Comparison of ENCODE assay signal across 10 mouse cellular contexts in the genomic region with DNA sequence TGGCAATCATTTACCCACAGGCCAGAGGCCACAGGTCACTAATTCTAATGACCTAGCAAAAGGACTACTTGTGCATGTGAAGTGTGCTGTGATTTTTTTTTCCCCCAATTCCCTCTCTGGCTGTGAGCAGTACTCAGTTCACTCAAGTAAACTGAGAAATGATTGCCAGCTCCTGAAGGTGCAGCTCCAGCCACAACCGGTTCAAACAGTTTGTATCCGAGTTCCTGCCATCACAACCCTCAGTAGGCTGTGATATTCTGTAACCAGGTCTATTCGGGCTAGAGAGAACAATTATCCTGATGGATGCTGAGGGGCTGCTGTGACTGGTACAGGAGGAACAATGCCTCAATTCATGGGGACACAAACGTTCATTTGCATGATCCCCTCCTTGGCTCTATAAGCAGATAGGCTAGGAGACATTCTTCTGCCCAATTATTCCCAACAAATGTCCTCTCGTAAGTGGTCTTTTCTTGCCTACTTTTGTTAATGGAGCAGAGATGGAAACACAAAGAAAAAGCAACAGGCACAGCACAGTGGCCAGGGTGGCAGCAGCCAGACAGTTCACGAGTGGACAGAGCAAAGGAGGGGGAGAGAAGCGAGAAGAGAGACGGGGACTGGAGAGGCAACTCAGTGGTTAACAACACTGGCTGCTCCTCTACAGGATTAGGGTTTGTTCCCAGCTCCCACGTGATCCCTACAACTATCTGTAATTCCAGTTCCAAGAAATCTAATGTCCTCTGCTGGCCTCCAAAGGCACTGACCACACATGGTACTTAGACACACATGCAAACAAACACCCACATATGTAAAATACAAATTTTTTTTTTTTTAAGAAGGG. TPM values are rescaled to one million over a fixed set of nuclear protein-coding genes. Genes with fewer than 3 reads are reported as not detected.
DNase-seq lines count a peak whose midpoint lies in the region; ATAC-seq and TF ChIP-seq lines count a peak whose summit lies in the region.
"Had no signal": no experiment of that assay in that cellular context is flagged by ENCODE, and none has a peak within 500 bp of the region (broad histone marks: within the 10 kb centered on the region; RNA-seq: fewer than 3 reads in every experiment).

No protein-coding gene starts in this region.

- TF ChIP-seq CTCF in liver, adult 2 months (IDR thresholded peaks at IDR 0.05; ENCODE audit: low read depth, low read length) = no peak

- DNase-seq in liver, adult 2 months (ENCODE audit: extremely low read depth, low read depth, low spot score) = peak; percentile 93
- DNase-seq in liver = no peak
- DNase-seq in kidney, postnatal 36 days = peak; percentile 74 to 87
- DNase-seq in retina, postnatal 7 days (ENCODE audit: low read depth, low spot score) = peak; percentile 6
- no peak for DNase-seq in frontal cortex, postnatal 14 days (ENCODE audit: low spot score in 2 of 2)
- no peak for DNase-seq in adrenal gland, postnatal 10 days
- DNase-seq in spleen, postnatal 4 days (ENCODE audit: low spot score in 2 of 2) = no peak

- H3K9ac ChIP-seq in liver, adult 2 months (ENCODE audit: low read depth, low read length) = peak overlapping the region; percentile 19
- no peak overlapping the region for H3K9ac ChIP-seq in hindbrain, embryonic 12.5 days
- H3K9ac ChIP-seq: lung, embryonic 15.5 days had no signal

- no peak overlapping the region; the same call in 1 of the 2 replicates for H3K4me3 ChIP-seq in liver, adult 2 months (ENCODE audit: insufficient read depth, low read depth, low read length)
- H3K4me3 ChIP-seq in hindbrain, embryonic 12.5 days = no peak overlapping the region
- H3K4me3 ChIP-seq: lung, embryonic 15.5 days had no signal

- no peak overlapping the region for H3K4me2 ChIP-seq in hindbrain, embryonic 12.5 days (replicated peaks)
- H3K4me2 ChIP-seq: lung, embryonic 15.5 days had no signal

- H3K79me2 ChIP-seq in liver, adult 2 months (ENCODE audit: control insufficient read depth, insufficient read depth, low read length) = peaks cover 3% of the 10 kb centered on the region; the same call in 1 of the 2 replicates

- WGBS in liver, adult 2 months = 29% methylated on average over 9 of the region's 9 CpGs
- WGBS in hindbrain, embryonic 12.5 days = 28% methylated on average over 9 of the region's 9 CpGs

- TF ChIP-seq POLR2A in liver, adult 2 months (IDR thresholded peaks at IDR 0.05; ENCODE audit: extremely low read depth, insufficient read depth, low read length) = no peak

- H3K27me3 ChIP-seq in liver, adult 2 months (ENCODE audit: control insufficient read depth, insufficient read depth, low read length) = no peaks in the 10 kb centered on the region
- H3K27me3 ChIP-seq in hindbrain, embryonic 12.5 days = no peaks in the 10 kb centered on the region
- H3K27me3 ChIP-seq: lung, embryonic 15.5 days had no signal

- H3K27ac ChIP-seq in liver, adult 2 months (replicated peaks; ENCODE audit: insufficient read depth, low read depth, low read length) = peak overlapping the region; percentile 82
- H3K27ac ChIP-seq in hindbrain, embryonic 12.5 days = peak overlapping the region; percentile 45
- H3K27ac ChIP-seq: lung, embryonic 15.5 days had no signal

- H3K9me3 ChIP-seq in hindbrain, embryonic 12.5 days (replicated peaks) = no peaks in the 10 kb centered on the region
- H3K9me3 ChIP-seq: lung, embryonic 15.5 days had no signal

- peaks cover 6% of the 10 kb centered on the region for H3K36me3 ChIP-seq in liver, adult 2 months (ENCODE audit: control insufficient read depth, insufficient read depth, low read length)
- H3K36me3 ChIP-seq in hindbrain, embryonic 12.5 days = peaks cover 20% of the 10 kb centered on the region

- H3K4me1 ChIP-seq in liver, adult 2 months (ENCODE audit: control insufficient read depth, insufficient read depth, low read length) = peaks cover 36% of the 10 kb centered on the region
- H3K4me1 ChIP-seq in hindbrain, embryonic 12.5 days = peaks cover 9% of the 10 kb centered on the region
- H3K4me1 ChIP-seq: lung, embryonic 15.5 days had no signal

- peak; percentile 82 for ATAC-seq in hindbrain, embryonic 12.5 days (ENCODE audit: low FRiP score)
- ATAC-seq: inflammation-experienced regulatory T-cells, adult 6 months had no signal

RNA-seq across cellular contexts. Expression of a gene that starts 8.8 kb away (rescaled TPM):
- 21.0 and 21.2 TPM in 2 replicates for total RNA-seq in liver, adult 2 months (2014; rRNA removed)
- polyA plus RNA-seq in liver, adult 2 months (2012; rRNA removed) = 24.0 and 27.4 TPM in 2 replicates
- polyA plus RNA-seq in hindbrain, embryonic 12.5 days (2016; fragmentation: Nextera tagmentation; extraction: Ambion mirVana) = 73.1 and 73.8 TPM in 2 replicates
- 10 to 100 TPM; 25.3 to 29.3 TPM for total RNA-seq in adrenal gland, postnatal 10 days (2021)

RNA-seq across cellular contexts. Expression of a gene that starts 33.0 kb away (rescaled TPM):
- total RNA-seq in liver, adult 2 months (2014; rRNA removed) = 55.2 and 75.4 TPM in 2 replicates
- 88.5 and 91.0 TPM in 2 replicates for polyA plus RNA-seq in liver, adult 2 months (2012; rRNA removed)
- 90.6 and 94.2 TPM in 2 replicates for polyA plus RNA-seq in hindbrain, embryonic 12.5 days (2016; fragmentation: Nextera tagmentation; extraction: Ambion mirVana)
- total RNA-seq in adrenal gland, postnatal 10 days (2021) = 100 to 1,000 TPM; 128 to 136 TPM

RNA-seq across cellular contexts. Expression of a gene that starts 33.1 kb away (rescaled TPM):
- 12.3 and 13.3 TPM in 2 replicates for total RNA-seq in liver, adult 2 months (2014; rRNA removed)
- polyA plus RNA-seq in liver, adult 2 months (2012; rRNA removed) = 23.6 and 24.2 TPM in 2 replicates
- polyA plus RNA-seq in hindbrain, embryonic 12.5 days (2016; fragmentation: Nextera tagmentation; extraction: Ambion mirVana) = 11.9 and 13.4 TPM in 2 replicates
- 1 to 10 TPM; 8.0 to 8.4 TPM for total RNA-seq in adrenal gland, postnatal 10 days (2021)

RNA-seq across cellular contexts. Expression of a gene that starts 43.8 kb away (rescaled TPM):
- 27.6 and 31.8 TPM in 2 replicates for total RNA-seq in liver, adult 2 months (2014; rRNA removed)
- 21.6 and 28.9 TPM in 2 replicates for polyA plus RNA-seq in liver, adult 2 months (2012; rRNA removed)
- 45.7 and 50.4 TPM in 2 replicates for polyA plus RNA-seq in hindbrain, embryonic 12.5 days (2016; fragmentation: Nextera tagmentation; extraction: Ambion mirVana)
- 100 to 1,000 TPM in 1 of 2 experiments, 10 to 100 TPM in 1; 93.6 to 102 TPM for total RNA-seq in adrenal gland, postnatal 10 days (2021)

RNA-seq across cellular contexts. Expression of a gene that starts 47.9 kb away (rescaled TPM):
- total RNA-seq in liver, adult 2 months (2014; rRNA removed) = 72.2 and 74.6 TPM in 2 replicates
- 26.5 TPM in 2 replicates for polyA plus RNA-seq in liver, adult 2 months (2012; rRNA removed)
- polyA plus RNA-seq in hindbrain, embryonic 12.5 days (2016; fragmentation: Nextera tagmentation; extraction: Ambion mirVana) = 15.6 and 18.5 TPM in 2 replicates
- 10 to 100 TPM; 39.2 to 40.2 TPM for total RNA-seq in adrenal gland, postnatal 10 days (2021)

Comparison
In these comparisons a context has a peak if more than half of its experiments do, and no peak if none do; other contexts are left out.
1. DNase-seq: peak in liver, adult 2 months (single experiment), kidney, postnatal 36 days (2 of 2) and retina, postnatal 7 days (single experiment); none in liver (single experiment), frontal cortex, postnatal 14 days (0 of 2), adrenal gland, postnatal 10 days (single experiment) and spleen, postnatal 4 days (0 of 2).